Mouse (Mus musculus) ES-Bruce4 (cell line): ENCODE measurements around the gene Jam3.

Experiments used
- CTCF ChIP-seq: IDR thresholded peaks from one replicate; pipeline ENCODE4 v1.8.1; 2011; ENCODE audit warnings: low read depth, low read length
- EP300 ChIP-seq: IDR thresholded peaks from 2 replicates; pipeline ENCODE4 v1.6.1; 2011; ENCODE audit warnings: low read depth, low read length; ENCODE audit not compliant: insufficient read depth
- POLR2A ChIP-seq: IDR thresholded peaks from one replicate; pipeline ENCODE4 v1.8.1; 2011; ENCODE audit warnings: low read length; ENCODE audit not compliant: insufficient read depth

DNA sequence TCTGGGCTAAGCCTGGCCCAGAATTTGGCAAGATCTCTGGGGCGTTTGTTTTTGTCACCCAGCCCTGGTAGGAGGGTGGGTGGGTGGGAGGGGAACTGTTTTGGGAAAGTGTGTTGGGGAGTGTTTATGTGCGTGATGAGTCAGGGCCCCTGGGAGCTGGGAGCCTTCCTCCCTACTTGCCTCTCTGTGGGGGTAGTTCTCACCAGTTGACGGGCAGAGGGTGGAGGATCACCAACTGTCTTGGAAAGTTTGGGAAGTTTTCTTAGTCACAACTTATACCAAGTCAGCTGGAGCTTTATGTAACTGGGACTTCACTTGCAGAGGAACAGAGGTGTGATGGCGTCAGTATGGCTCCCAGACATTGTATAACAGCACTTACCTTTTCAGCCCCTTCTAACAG is 23.7 kb upstream of the Jam3 start:
- TF ChIP-seq EP300 (no peak), CTCF (no peak), POLR2A (no peak)
